Mouse (Mus musculus): Measurements from ENCODE around the gene Ifi27l2b. TPM values are rescaled to one million over a fixed set of nuclear protein-coding genes. Genes with fewer than 3 reads are reported as not detected.

Ifi27l2b gene
- total RNA-seq, 1 experiment from 2014 or later: not detected

Other genes with a start within 250 kb of the Ifi27l2b start
- gene Prima1, start 215.1 kb downstream of the Ifi27l2b start, total RNA-seq (2017): not detected in 2 replicates
- gene Fam181a, start 146.2 kb downstream of the Ifi27l2b start, total RNA-seq (2017): not detected in 2 replicates
- 3.3 TPM in 1 of 2 replicates, not detected in the other for gene Asb2, start 101.2 kb downstream of the Ifi27l2b start, total RNA-seq (2017)
- gene Otub2, start 68.5 kb downstream of the Ifi27l2b start, total RNA-seq (2017): 3.4 and 5.2 TPM in 2 replicates
- 1.2 and 4.7 TPM in 2 replicates for gene 9330161L09Rik, start 49.4 kb downstream of the Ifi27l2b start, total RNA-seq (2017)
- gene Ddx24, start 31.4 kb downstream of the Ifi27l2b start, total RNA-seq (2017): 129 and 149 TPM in 2 replicates
- 137 and 147 TPM in 2 replicates for gene Ifi27, start 23.0 kb downstream of the Ifi27l2b start, total RNA-seq (2017)
- 25.4 and 57.7 TPM in 2 replicates for gene Ifi27l2a, start 13.5 kb downstream of the Ifi27l2b start, total RNA-seq (2017)
- gene Ppp4r4, start 75.1 kb upstream of the Ifi27l2b start, total RNA-seq (2017): 0.13 and 0.45 TPM in 2 replicates
- not detected in 2 replicates for gene Serpina10, start 174.2 kb upstream of the Ifi27l2b start, total RNA-seq (2017)
- gene Serpina6, start 200.0 kb upstream of the Ifi27l2b start, total RNA-seq (2017): not detected in 2 replicates
- not detected in 2 replicates for gene Serpina16, start 218.9 kb upstream of the Ifi27l2b start, total RNA-seq (2017)
- not detected in 2 replicates for gene Serpina1f, start 238.3 kb upstream of the Ifi27l2b start, total RNA-seq (2017)

Data from hematopoietic stem cell, adult 5-6 weeks (primary cell).